Mouse (Mus musculus) cerebellum, adult 11 months (tissue): ENCODE results near the gene Xdh.
"Not testable (repeated sequence)": the region's sequence is repeated elsewhere in the genome, so short reads cannot be mapped to it uniquely, and the experiment has no call there.

Source experiments
- DNase-seq: peaks from one replicate; pipeline ENCODE4 v3.0.0; 2022

Xdh gene

GRCm38 (mm10) chr17:73879262-73879916 is 70.6 kb downstream of the Xdh start:
- no peak for DNase-seq

DNA sequence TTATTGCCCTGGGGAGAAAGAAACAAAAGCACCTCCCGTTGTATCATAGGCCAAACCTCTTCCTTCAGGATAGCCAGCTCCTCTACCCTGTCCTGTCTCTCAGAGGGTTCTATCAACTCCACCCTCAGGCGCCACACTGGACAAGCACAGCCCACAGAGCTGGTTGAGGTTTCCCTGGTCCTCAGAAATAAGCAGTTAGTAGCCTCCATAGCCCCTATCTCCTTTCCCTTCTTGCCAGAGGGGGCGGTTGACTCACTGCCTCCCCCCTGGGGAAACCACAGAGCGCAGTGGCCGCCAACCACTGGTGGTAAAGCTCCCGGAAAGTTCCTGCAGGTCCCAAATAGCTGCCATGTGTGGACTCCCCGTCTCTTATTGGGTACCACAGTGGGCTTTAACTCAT is 74.3 kb downstream of the Xdh start:
- DNase-seq = no peak

DNA sequence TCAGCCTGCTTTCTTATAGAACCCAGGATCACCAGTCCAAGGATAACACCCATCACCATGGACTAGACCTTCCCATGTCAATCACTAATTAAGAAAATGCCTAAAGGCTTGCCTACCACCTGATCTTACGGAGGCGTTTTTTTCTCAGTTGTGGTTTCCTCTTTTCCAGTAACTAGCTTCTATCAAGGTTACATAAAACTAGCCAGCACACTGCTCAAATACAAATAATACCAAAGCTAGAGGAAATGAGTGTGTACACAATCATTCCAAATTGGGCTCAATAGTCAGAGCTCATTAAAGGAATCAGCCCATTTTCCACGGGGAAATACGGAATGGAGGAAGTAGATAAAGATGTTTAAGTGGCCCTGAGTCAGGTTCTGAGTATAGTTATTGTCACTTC is 74.7 kb downstream of the Xdh start:
- DNase-seq = no peak

DNA sequence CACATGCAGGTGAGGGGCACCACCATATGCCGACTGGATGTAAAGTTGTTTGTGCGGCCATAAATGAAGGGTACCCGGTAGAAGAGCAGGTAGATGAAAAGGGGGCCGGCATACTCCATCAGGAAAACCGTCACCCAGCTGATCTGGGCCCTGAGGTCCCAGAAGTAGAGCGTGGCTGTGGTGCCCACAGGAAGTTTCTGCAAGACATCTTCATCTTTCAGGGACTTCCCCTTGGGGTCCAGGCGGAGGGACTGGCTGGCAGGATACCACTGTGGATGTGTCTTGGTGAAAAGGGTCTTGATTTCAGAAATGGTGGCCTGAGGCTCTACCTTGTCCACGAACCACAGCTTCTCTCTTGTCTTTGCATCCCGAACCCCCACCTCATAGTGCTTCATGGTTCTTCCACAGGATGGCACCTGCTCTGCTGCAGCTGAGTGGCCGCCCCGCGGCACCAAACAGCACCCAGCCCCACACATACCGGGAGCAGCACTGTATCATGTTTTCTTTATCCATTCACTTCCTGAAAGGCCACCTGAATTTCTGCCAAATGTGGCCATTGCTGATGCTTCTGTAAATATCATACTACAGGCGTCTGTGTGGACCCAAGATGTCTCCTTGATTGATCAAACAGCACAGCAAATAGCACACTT is 78.9 kb downstream of the Xdh start:
- DNase-seq = no peak

GRCm38 (mm10) chr17:73869008-73869685 is 80.8 kb downstream of the Xdh start:
- DNase-seq = no peak

DNA sequence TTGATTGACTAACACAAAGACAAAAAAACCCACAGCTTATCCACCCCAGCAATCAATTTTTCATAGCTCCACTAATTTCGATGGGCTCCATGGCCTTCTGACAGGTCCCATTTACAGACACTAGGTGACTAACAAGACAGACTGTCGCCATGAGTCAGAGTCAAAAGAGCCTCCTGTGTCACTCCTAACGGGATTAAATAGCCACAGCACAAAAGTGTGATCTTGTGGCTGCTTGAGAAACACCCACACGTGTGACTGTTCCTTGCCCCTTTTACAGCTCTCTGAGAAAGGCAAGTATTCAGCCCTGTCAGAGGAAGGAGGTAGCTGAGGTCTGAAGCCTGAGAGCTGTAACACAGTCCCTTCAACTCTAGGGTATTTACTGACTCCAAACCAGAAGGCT is 96.3 kb downstream of the Xdh start:
- no peak for DNase-seq

DNA sequence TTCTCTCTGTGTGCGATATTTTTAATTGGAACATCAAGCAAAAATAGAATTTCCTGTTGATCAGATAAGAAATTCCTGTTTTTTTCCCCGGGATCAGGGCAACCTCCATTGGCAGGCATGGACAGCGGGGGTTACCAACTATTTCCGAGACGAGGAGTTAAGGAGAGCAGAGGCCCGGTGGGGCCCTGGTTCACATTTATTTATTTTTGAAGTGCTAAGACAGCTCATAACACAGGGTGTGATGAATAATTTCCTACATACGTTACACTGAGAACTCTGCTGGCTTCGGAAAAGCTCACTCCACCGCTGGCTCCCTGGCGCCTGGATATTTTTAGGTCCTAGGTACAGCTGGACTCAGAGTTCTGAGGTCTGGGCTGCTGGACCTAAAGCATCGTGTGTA is 97.0 kb downstream of the Xdh start:
- DNase-seq = no peak

DNA sequence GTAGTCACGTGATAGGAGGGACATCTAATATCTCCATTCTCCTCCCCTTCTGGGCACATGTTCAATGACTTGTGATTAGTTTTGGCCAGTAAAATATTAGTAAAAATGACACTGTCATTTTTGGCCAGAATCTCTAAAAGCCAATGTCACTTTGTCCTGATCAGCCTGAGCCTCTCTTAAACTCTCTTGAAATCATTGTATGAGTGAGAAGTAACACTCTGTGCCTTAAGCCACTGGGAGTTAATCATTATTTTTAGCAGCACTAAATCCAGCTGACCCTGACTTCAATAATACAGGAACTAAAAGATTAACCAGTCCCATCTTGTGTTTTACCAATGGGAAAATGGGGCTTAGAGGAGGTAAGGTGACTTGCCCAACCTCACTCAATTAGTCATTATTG is 102.6 kb downstream of the Xdh start:
- no peak for DNase-seq

DNA sequence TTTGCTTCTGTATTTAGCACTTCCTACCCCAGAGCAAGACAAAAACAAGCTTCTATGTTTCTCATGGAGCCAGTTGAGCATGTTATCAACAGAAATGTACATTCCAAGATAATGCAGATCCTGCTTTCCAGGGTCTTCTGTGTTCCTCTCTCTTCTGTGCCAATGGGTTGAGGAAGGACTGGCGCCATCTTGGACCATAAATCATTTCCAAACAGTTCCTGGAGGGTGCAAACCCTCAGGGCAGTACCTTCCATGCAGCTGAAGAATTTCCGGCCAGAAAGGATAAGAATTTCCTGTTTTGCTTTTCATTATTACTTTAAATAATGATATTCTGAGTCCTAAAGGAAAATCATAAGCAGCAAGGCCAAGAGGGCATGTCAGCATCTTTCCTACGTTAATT is 104.4 kb downstream of the Xdh start:
- no peak for DNase-seq

DNA sequence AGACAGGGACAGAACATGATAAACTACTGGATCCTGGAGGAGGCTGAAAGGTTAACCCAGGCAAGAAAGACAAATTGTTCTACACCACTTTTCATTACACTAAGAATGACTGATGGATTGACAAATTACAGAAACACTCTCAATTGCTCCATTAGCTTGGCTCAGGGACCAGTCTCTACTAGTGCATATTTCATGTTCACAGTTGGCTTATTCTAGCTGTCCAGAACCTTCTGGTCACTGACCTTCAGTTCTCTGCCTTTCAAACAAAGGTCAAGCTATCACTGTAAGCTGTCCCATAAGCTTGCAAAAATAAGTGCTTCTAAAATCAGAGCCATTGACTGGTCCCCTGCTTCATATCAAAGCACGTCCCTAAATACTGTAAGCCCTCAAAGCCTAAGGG is 107.0 kb downstream of the Xdh start:
- DNase-seq = no peak

- DNase-seq = not testable (repeated sequence)
Measured at GRCm38 (mm10) chr17:73839876-73840275, 110.1 kb downstream of the Xdh start.

- DNase-seq = no peak
Measured at GRCm38 (mm10) chr17:73839086-73839835, 110.7 kb downstream of the Xdh start.

- DNase-seq = no peak
Measured at GRCm38 (mm10) chr17:73837244-73837643, 112.8 kb downstream of the Xdh start.

DNA sequence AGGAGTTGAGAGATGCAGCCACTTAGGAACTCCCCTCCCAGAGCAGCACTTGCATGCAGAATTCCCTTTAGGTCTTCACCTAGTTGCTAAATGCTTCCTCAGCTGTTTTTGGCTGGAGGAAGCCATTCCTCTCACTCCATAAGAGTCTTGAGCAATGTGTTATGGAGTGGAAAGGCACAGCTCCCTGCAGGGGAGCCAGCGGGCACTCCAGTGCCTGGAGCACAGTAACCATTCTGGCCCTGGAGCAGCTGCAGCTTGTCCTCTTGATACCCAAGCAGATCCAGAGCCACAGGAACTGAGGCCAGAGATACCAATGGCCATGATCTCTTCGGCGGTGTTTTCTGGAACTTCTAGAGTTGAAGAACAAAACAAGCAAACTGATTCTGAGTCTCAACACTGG is 113.4 kb downstream of the Xdh start:
- no peak for DNase-seq
